Mouse (Mus musculus) thymus, adult 2 months (tissue): ENCODE data around the gene Gga2.

Source experiments
- CTCF ChIP-seq: fragments of 200-500 bp; IDR thresholded peaks from 2 replicates; pipeline ENCODE4 v1.5.1; 2012; ENCODE audit warnings: mild to moderate bottlenecking, control low read depth, low read length, moderate library complexity, borderline replicate concordance; ENCODE audit not compliant: control insufficient read depth, poor library complexity, insufficient read depth; ENCODE audit errors: extremely low read depth
- POLR2A ChIP-seq: fragments of 200-500 bp; IDR thresholded peaks from 2 replicates; pipeline ENCODE4 v1.6.1; 2012; ENCODE audit warnings: mild to moderate bottlenecking, low read length, control low read depth, moderate library complexity; ENCODE audit not compliant: control insufficient read depth, poor library complexity, insufficient read depth; ENCODE audit errors: extremely low read depth

- TF ChIP-seq POLR2A (no peak), CTCF (no peak)
These were observed 24.2 kb upstream of the Gga2 start for GRCm38 (mm10) chr7:122045181-122045634.
